Mouse (Mus musculus) splenic B cell, adult 2 months (primary cell): ENCODE results near the gene Ahsg.
"Not testable (repeated sequence)": the region's sequence is repeated elsewhere in the genome, so short reads cannot be mapped to it uniquely, and the experiment has no call there.

Source experiments
- DNase-seq: peaks from one replicate; pipeline ENCODE4 v3.0.0-alpha.2; 2011; ENCODE audit warnings: low read depth, low spot score
- H3K27me3 ChIP-seq: 2 replicates; pipeline ENCODE4 v1.6.1; 2012; ENCODE audit warnings: mild to moderate bottlenecking, low read length, moderate library complexity, mixed read lengths; ENCODE audit not compliant: control insufficient read depth, poor library complexity, insufficient read depth, severe bottlenecking
- H3K36me3 ChIP-seq: 2 replicates; pipeline ENCODE4 v1.6.1; 2012; ENCODE audit warnings: mild to moderate bottlenecking, low read length, moderate library complexity, mixed read lengths; ENCODE audit not compliant: control insufficient read depth, poor library complexity, insufficient read depth, severe bottlenecking

The Ahsg gene

GRCm38 (mm10) chr16:22939120-22939695 lies 48.1 kb downstream of the Ahsg start:
- DNase-seq: no peak
- Histone ChIP-seq H3K36me3 (no peaks in the 10 kb centered on the region), H3K27me3 (no peaks in the 10 kb centered on the region)

- not testable (repeated sequence) for H3K27me3 ChIP-seq, DNase-seq, H3K36me3 ChIP-seq
Measured at GRCm38 (mm10) chr16:22941825-22942476, 50.9 kb downstream of the Ahsg start.

GRCm38 (mm10) chr16:22947371-22947770 lies 56.3 kb downstream of the Ahsg start:
- no peak for DNase-seq
- H3K27me3 ChIP-seq: no peaks in the 10 kb centered on the region
- no peaks in the 10 kb centered on the region for H3K36me3 ChIP-seq
